Mouse (Mus musculus) hindbrain, postnatal 0 days (tissue): ENCODE results near the gene Grb10. TPM values are rescaled to one million over a fixed set of nuclear protein-coding genes. Genes with fewer than 3 reads are reported as not detected.

Experiments
- ATAC-seq: fragments of 200-750 bp; cut with Nextera tagmentation; 2 replicates; pipeline ENCODE4 v1.8.0; 2017; ENCODE audit warnings: mild to moderate bottlenecking, moderate TSS enrichment, moderate library complexity
- DNase-seq: peaks from one replicate; pipeline ENCODE4 v3.0.0-alpha.2; 2015; ENCODE audit warnings: low spot score
- H3K27ac ChIP-seq: fragments of 300-500 bp; sonication (generic); 2 replicates; pipeline ENCODE4 v1.5.1; 2014; ENCODE audit warnings: mild to moderate bottlenecking
- H3K27me3 ChIP-seq: fragments of 300-500 bp; sonication (generic); 2 replicates; pipeline ENCODE4 v1.6.1; 2014; ENCODE audit warnings: low read length, mixed read lengths; ENCODE audit not compliant: insufficient read depth
- H3K36me3 ChIP-seq: fragments of 300-500 bp; sonication (generic); 2 replicates; pipeline ENCODE4 v1.6.1; 2014; ENCODE audit warnings: low read length, mixed read lengths; ENCODE audit not compliant: insufficient read depth
- H3K4me1 ChIP-seq: fragments of 300-500 bp; sonication (generic); 2 replicates; pipeline ENCODE4 v1.6.1; 2014; ENCODE audit warnings: antibody characterized with exemption, low read length, mixed read lengths; ENCODE audit not compliant: insufficient read depth
- H3K4me2 ChIP-seq: fragments of 300-500 bp; sonication (generic); 2 replicates; pipeline ENCODE4 v1.6.1; 2014; ENCODE audit warnings: low read depth, mild to moderate bottlenecking, low read length, moderate library complexity, mixed read lengths
- H3K4me3 ChIP-seq: fragments of 300-500 bp; sonication (generic); 2 replicates; pipeline ENCODE4 v1.5.1; 2014; ENCODE audit warnings: low read length
- H3K9ac ChIP-seq: fragments of 300-500 bp; sonication (generic); replicated peaks from 2 replicates; pipeline ENCODE4 v1.6.1; 2014; ENCODE audit warnings: mild to moderate bottlenecking, low read length, moderate library complexity, mixed read lengths
- H3K9me3 ChIP-seq: fragments of 300-500 bp; sonication (generic); 2 replicates; pipeline ENCODE4 v1.6.1; 2016; ENCODE audit warnings: low read length, mixed read lengths
- CTCF ChIP-seq: IDR thresholded peaks from 2 replicates; pipeline ENCODE4 v1.5.1; 2016; ENCODE audit warnings: antibody characterized with exemption, control low read depth, low read depth
- WGBS: fragments of 180-500 bp; shearing (Covaris S2); extraction: QIAGEN DNeasy Blood & Tissue Kit; methylation state at CpG from one replicate; pipeline ENCODE4 v1.1.7; 2014; 5-methylcytosine and 5-hydroxymethylcytosine counted together
- polyA plus RNA-seq: library from polyadenylated mRNA; unstranded; fragments of >200 nt; fragmentation: Nextera tagmentation; extraction: Ambion mirVana; gene quantifications from 2 replicates; pipeline ENCODE4 v1.2.1, GENCODE M21; 2015
- total RNA-seq: library from RNA; depleted of rRNA; stranded (reverse); fragments of >200 nt; gene quantifications from 2 replicates; pipeline ENCODE4 v1.2.3, GENCODE M21; 2014

Gene Grb10
- total and polyA plus RNA-seq, 2 experiments from 2014 or later: 48.7 to 111 TPM

DNA sequence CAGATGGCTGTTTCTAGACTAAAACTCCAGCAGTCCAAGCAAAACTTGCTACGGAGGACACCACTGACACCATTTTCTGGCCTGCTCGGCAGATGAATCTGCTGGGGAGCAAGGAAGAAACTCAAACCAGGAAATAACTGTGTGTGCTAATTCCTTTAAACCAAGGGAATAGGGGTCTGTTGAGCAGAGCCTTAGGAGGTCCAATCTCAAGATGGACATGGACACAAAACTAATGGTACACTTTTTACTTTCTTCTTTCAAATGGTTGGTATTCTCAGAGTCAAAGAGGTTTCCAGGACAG, 80.5 kb downstream of the Grb10 start:
- no peaks in the 10 kb centered on the region; the same call in 1 of the 2 replicates for H3K4me1 ChIP-seq
- H3K27me3 ChIP-seq: no peaks in the 10 kb centered on the region
- no peak for TF ChIP-seq CTCF
- no peak overlapping the region for H3K4me2 ChIP-seq
- ATAC-seq: no peak
- no peak overlapping the region for H3K9ac ChIP-seq
- no peaks in the 10 kb centered on the region for H3K9me3 ChIP-seq
- H3K36me3 ChIP-seq: no peaks in the 10 kb centered on the region
- H3K4me3 ChIP-seq: no peak overlapping the region
- no peak overlapping the region for H3K27ac ChIP-seq
- WGBS: 78% methylated on average over 2 of the region's 2 CpGs
- DNase-seq: no peak

DNA sequence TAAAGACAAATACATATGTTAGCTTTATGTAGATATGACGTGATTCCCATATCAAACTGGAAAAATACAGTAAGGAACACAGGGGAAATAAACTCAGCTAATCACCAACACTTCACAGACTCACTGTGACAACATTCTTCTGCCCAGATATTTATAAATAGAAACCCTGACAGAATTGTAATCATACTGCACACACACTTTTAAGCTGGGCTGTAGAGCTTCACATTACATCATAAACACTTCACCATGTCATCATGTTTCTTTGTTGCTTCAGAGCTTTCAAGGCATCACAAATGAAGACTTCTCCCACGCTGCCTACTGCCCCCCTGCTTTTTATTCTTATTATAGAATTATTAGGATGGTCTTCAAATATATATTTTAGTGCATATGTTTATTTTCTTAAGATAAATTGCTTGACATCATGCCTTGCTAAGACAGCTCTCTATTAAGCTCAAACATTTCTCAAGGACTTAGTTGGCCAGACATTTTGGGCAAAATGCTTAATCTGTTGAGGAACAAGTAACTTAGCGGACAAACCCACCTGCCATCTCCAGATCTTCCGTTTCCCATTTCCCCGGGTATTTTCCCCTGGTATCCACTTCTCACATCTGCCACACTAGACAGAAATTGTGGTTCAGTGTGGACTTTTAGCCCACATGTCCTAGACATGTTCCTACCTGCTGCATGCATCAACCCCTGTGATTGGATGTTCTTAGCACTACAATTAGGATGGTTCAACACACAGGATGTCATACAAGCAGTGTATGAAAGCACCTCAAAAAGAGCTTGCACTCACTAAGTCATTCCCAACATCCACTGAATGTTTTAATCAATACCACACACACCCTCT, 81.0 kb downstream of the Grb10 start:
- Histone ChIP-seq H3K4me1 (no peaks in the 10 kb centered on the region; the same call in 1 of the 2 replicates), H3K9me3 (no peaks in the 10 kb centered on the region), H3K27ac (no peak overlapping the region), H3K9ac (no peak overlapping the region), H3K36me3 (no peaks in the 10 kb centered on the region), H3K27me3 (no peaks in the 10 kb centered on the region), H3K4me2 (no peak overlapping the region), H3K4me3 (no peak overlapping the region)
- no peak for TF ChIP-seq CTCF
- ATAC-seq (no peak), DNase-seq (no peak)
- WGBS: 92% methylated on average over 5 of the region's 5 CpGs

DNA sequence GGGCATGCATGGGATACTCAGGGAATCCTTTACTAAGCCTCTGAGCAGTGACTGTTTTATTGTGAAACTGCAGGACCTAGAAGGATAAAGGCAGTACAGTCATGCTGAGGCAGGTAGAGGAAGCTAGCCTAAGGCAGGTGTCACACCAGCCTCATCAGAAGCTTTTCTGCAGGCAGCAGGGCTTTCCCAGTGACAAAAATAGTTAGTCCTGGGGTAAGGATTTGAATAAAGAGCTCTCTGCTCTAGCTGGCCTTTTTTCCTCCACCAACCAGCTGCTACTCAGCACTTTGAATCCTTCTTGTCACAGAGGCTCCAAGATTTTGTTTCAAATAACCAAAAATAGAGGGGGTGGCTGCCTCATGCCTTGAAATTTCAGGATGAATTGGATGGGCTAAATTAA, 82.7 kb downstream of the Grb10 start:
- ATAC-seq: no peak
- H3K4me3 ChIP-seq: no peak overlapping the region
- H3K4me1 ChIP-seq: no peaks in the 10 kb centered on the region
- TF ChIP-seq CTCF: no peak
- no peak overlapping the region for H3K9ac ChIP-seq
- no peaks in the 10 kb centered on the region for H3K27me3 ChIP-seq
- H3K9me3 ChIP-seq: no peaks in the 10 kb centered on the region
- no peak overlapping the region for H3K4me2 ChIP-seq
- H3K27ac ChIP-seq: no peak overlapping the region
- no peak for DNase-seq
- no peaks in the 10 kb centered on the region for H3K36me3 ChIP-seq

DNA sequence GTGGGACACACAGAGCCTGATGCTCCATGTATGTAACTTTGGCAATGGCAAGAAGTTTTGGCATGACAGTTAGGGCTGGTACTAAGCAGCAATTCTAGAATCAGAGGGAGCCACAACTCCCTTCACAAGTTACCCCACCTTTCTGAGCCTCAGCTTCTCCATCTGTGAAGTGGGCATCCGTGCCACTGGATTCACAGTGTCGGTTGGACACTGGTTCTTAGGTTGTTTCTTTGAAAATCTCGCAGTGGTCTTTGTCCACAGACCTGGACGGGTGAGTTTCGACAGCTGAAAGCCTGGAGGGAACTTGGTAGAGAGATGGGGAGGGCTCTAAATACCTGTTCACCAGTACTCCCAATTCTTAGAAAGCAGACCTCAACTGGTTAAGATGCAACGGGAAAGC, 83.9 kb downstream of the Grb10 start:
- 95% methylated on average over 6 of the region's 6 CpGs for WGBS
- H3K9me3 ChIP-seq: no peaks in the 10 kb centered on the region
- H3K9ac ChIP-seq: no peak overlapping the region
- TF ChIP-seq CTCF: no peak
- no peak for ATAC-seq
- H3K27me3 ChIP-seq: no peaks in the 10 kb centered on the region
- no peaks in the 10 kb centered on the region for H3K36me3 ChIP-seq
- no peak overlapping the region for H3K4me2 ChIP-seq
- no peak overlapping the region for H3K4me3 ChIP-seq
- H3K4me1 ChIP-seq: no peaks in the 10 kb centered on the region
- no peak overlapping the region for H3K27ac ChIP-seq
- no peak for DNase-seq

DNA sequence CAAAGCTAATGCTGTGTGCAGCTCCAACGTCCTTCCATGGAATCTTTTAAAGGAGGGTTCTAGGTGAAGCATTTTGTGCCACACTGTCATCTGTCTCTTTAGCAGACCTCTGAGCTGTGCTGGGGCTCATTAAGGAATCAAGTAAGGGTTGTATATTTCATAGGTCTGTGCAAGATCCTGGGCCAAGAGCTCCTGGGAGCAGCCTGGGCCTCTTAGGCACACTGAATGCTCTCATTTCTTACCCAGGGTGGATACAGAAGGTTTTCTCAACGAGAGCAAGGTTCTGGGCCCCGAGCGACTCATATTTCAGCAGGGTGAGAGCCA, 84.4 kb downstream of the Grb10 start:
- Histone ChIP-seq H3K4me1 (no peaks in the 10 kb centered on the region), H3K36me3 (no peaks in the 10 kb centered on the region), H3K9ac (no peak overlapping the region), H3K27me3 (no peaks in the 10 kb centered on the region), H3K27ac (no peak overlapping the region), H3K9me3 (no peaks in the 10 kb centered on the region), H3K4me3 (no peak overlapping the region), H3K4me2 (no peak overlapping the region)
- DNase-seq (no peak), ATAC-seq (no peak)
- WGBS: 88% methylated on average over 4 of the region's 4 CpGs
- no peak for TF ChIP-seq CTCF

DNA sequence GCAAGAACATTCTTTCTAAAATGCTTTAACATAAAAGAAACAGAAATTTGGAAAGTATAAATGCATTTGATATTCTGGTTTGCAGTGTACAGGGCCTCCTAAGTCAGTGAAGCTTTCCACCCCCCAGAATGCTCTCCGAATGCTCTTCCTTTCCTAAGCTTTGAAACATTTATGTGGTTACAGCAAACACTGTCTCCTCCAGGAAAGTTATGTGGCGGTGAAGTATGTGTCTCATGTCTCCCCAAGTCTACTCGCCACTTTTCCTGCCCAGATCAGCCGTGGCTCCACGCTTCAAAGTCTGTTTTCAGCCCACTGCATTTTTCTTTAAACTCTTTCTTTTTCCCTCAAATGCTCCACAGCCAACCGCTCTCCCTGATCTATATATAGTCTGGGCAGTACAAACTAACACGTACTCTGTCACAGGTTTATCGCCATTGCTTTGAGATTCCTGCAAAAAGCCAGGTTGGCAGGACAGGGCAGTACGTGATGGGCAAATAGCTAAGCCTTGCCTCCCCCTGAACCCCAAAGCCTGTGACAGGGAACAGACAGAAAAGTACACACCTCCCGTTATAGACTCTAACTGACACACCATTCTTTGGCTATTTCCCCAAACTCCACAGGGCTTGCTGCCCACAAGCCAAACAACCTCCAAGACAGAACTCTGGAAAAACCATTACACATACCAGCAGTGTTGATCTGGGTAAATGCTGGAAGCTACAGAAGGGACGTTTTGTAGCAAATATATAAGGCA, 84.9 kb downstream of the Grb10 start:
- Histone ChIP-seq H3K4me1 (no peaks in the 10 kb centered on the region), H3K9ac (no peak overlapping the region), H3K4me2 (no peak overlapping the region), H3K36me3 (no peaks in the 10 kb centered on the region), H3K27ac (no peak overlapping the region), H3K27me3 (no peaks in the 10 kb centered on the region), H3K9me3 (no peaks in the 10 kb centered on the region), H3K4me3 (no peak overlapping the region)
- no peak for TF ChIP-seq CTCF
- ATAC-seq (no peak), DNase-seq (no peak)
- WGBS: 86% methylated on average over 11 of the region's 11 CpGs

DNA sequence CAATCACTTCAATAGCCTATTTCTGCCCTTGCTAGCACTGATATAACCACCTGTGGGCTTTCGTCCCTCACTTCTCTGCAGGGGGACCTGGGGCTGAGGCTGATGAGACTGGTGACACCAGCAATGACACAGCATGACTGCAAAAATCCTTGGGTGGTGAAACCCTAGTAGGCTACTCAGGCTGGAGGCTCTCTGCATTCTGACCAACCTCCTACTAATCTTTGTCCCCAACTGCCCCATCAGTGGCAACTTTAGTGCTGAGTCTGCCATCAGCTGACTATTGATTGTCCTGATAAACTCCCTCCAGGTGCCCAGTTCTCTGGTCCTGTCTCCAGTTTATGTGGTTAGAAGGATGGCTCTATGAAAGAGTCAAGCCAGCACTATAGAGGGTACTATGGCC, 85.9 kb downstream of the Grb10 start:
- 96% methylated on average over 1 of the region's 1 CpGs for WGBS
- TF ChIP-seq CTCF: no peak
- no peaks in the 10 kb centered on the region for H3K4me1 ChIP-seq
- no peak for ATAC-seq
- no peak overlapping the region for H3K27ac ChIP-seq
- no peak overlapping the region for H3K4me3 ChIP-seq
- H3K4me2 ChIP-seq: no peak overlapping the region
- no peaks in the 10 kb centered on the region for H3K27me3 ChIP-seq
- no peak overlapping the region for H3K9ac ChIP-seq
- H3K36me3 ChIP-seq: no peaks in the 10 kb centered on the region
- DNase-seq: no peak
- no peaks in the 10 kb centered on the region for H3K9me3 ChIP-seq
